Mouse (Mus musculus) thymus, adult 2 months (tissue): Measurements from ENCODE around the gene Proca1. TPM values are rescaled to one million over a fixed set of nuclear protein-coding genes. Genes with fewer than 3 reads are reported as not detected.

ENCODE experiments used
- DNase-seq: peaks from one replicate; pipeline ENCODE4 v3.0.0; 2021
- H3K27ac ChIP-seq: fragments of 200-500 bp; 2 replicates; pipeline ENCODE4 v1.5.1; 2012; ENCODE audit warnings: low read length, control low read depth; ENCODE audit not compliant: control insufficient read depth, insufficient read depth
- H3K27me3 ChIP-seq: fragments of 200-500 bp; 2 replicates; pipeline ENCODE4 v1.6.1; 2012; ENCODE audit warnings: mild to moderate bottlenecking, low read length, moderate library complexity, mixed read lengths; ENCODE audit not compliant: control insufficient read depth, insufficient read depth
- H3K36me3 ChIP-seq: fragments of 200-500 bp; 2 replicates; pipeline ENCODE4 v1.6.1; 2012; ENCODE audit warnings: mild to moderate bottlenecking, low read length, moderate library complexity; ENCODE audit not compliant: control insufficient read depth, insufficient read depth
- H3K4me1 ChIP-seq: fragments of 200-500 bp; replicated peaks from 2 replicates; pipeline ENCODE4 v1.6.1; 2012; ENCODE audit warnings: low read length; ENCODE audit not compliant: control insufficient read depth, insufficient read depth
- H3K4me3 ChIP-seq: fragments of 200-500 bp; 2 replicates; pipeline ENCODE4 v1.5.1; 2012; ENCODE audit warnings: mild to moderate bottlenecking, low read length, control low read depth, moderate library complexity; ENCODE audit not compliant: control insufficient read depth, insufficient read depth
- CTCF ChIP-seq: fragments of 200-500 bp; IDR thresholded peaks from 2 replicates; pipeline ENCODE4 v1.5.1; 2012; ENCODE audit warnings: mild to moderate bottlenecking, control low read depth, low read length, moderate library complexity, borderline replicate concordance; ENCODE audit not compliant: control insufficient read depth, poor library complexity, insufficient read depth; ENCODE audit errors: extremely low read depth
- POLR2A ChIP-seq: fragments of 200-500 bp; IDR thresholded peaks from 2 replicates; pipeline ENCODE4 v1.6.1; 2012; ENCODE audit warnings: mild to moderate bottlenecking, low read length, control low read depth, moderate library complexity; ENCODE audit not compliant: control insufficient read depth, poor library complexity, insufficient read depth; ENCODE audit errors: extremely low read depth
- WGBS: fragments of 180-500 bp; shearing (Covaris S2); methylation state at CpG from one replicate; pipeline ENCODE4 v1.1.7; 2018; 5-methylcytosine and 5-hydroxymethylcytosine counted together
- polyA plus RNA-seq: library from polyadenylated mRNA; depleted of rRNA; stranded (reverse); fragments of >200 nt; gene quantifications from 2 replicates; pipeline ENCODE4 v1.2.3, GENCODE M21; 2012

Proca1 gene
- polyA plus RNA-seq, 1 experiment = 0.66 TPM

- WGBS = 93% methylated on average over 13 of the region's 13 CpGs
Measured at GRCm38 (mm10) chr11:78205361-78206206, 12.4 kb downstream of the Proca1 start.

GRCm38 (mm10) chr11:78207190-78207589 lies 14.0 kb downstream of the Proca1 start:
- Histone ChIP-seq H3K4me1 (no peaks in the 10 kb centered on the region), H3K4me3 (no peak overlapping the region), H3K36me3 (peaks cover 70% of the 10 kb centered on the region), H3K27ac (no peak overlapping the region), H3K27me3 (no peaks in the 10 kb centered on the region)
- TF ChIP-seq CTCF = no peak
- no peak for TF ChIP-seq POLR2A
- no peak for DNase-seq
- 96% methylated on average over 7 of the region's 7 CpGs for WGBS

More at GRCm38 (mm10) chr11:78205361-78206206, 12.4 kb downstream of the Proca1 start:
- DNase-seq = no peak
- H3K36me3 ChIP-seq = peaks cover 54% of the 10 kb centered on the region
- no peaks in the 10 kb centered on the region for H3K4me1 ChIP-seq
- no peak overlapping the region for H3K4me3 ChIP-seq
- TF ChIP-seq POLR2A (no peak), CTCF (no peak)
- no peaks in the 10 kb centered on the region for H3K27me3 ChIP-seq
- H3K27ac ChIP-seq = no peak overlapping the region

- Histone ChIP-seq H3K36me3 (peaks cover 92% of the 10 kb centered on the region), H3K4me3 (no peak overlapping the region), H3K4me1 (no peaks in the 10 kb centered on the region), H3K27me3 (no peaks in the 10 kb centered on the region), H3K27ac (no peak overlapping the region)
- WGBS = 97% methylated on average over 6 of the region's 6 CpGs
- DNase-seq = no peak
- TF ChIP-seq POLR2A (no peak), CTCF (no peak)
Measured at GRCm38 (mm10) chr11:78209886-78210285, 16.7 kb downstream of the Proca1 start.

- DNase-seq = no peak
- no peak for TF ChIP-seq POLR2A
- TF ChIP-seq CTCF = no peak
- WGBS = 94% methylated on average over 7 of the region's 7 CpGs
- Histone ChIP-seq H3K27me3 (no peaks in the 10 kb centered on the region), H3K4me3 (no peak overlapping the region), H3K27ac (no peak overlapping the region), H3K36me3 (peaks cover 88% of the 10 kb centered on the region), H3K4me1 (peaks cover 3% of the 10 kb centered on the region)
Measured at GRCm38 (mm10) chr11:78210615-78211014, 17.4 kb downstream of the Proca1 start.

- H3K27me3 ChIP-seq = no peaks in the 10 kb centered on the region
- H3K36me3 ChIP-seq = peaks cover 81% of the 10 kb centered on the region
- no peak overlapping the region for H3K27ac ChIP-seq
- no peak for DNase-seq
- 96% methylated on average over 5 of the region's 5 CpGs for WGBS
- no peak overlapping the region for H3K4me3 ChIP-seq
- TF ChIP-seq POLR2A = no peak
- H3K4me1 ChIP-seq = peaks cover 10% of the 10 kb centered on the region
Measured at GRCm38 (mm10) chr11:78211513-78211912, 18.3 kb downstream of the Proca1 start.

GRCm38 (mm10) chr11:78213086-78213817 lies 20.1 kb downstream of the Proca1 start:
- Histone ChIP-seq H3K27me3 (no peaks in the 10 kb centered on the region), H3K27ac (no peak overlapping the region), H3K4me3 (no peak overlapping the region), H3K4me1 (peaks cover 10% of the 10 kb centered on the region), H3K36me3 (peaks cover 80% of the 10 kb centered on the region)
- WGBS = 58% methylated on average over 14 of the region's 14 CpGs
- no peak for DNase-seq
- TF ChIP-seq CTCF = no peak
- TF ChIP-seq POLR2A = no peak
